Mouse (Mus musculus) lung, postnatal 36 days (tissue): Measurements from ENCODE around the gene Pom121l2.

ENCODE experiments used
- DNase-seq: peaks from one replicate; pipeline ENCODE4 v3.0.0; 2022; ENCODE audit warnings: mixed read lengths

Pom121l2 gene

GRCm38 (mm10) chr13:21994896-21995295 is 13.9 kb downstream of the Pom121l2 start:
- DNase-seq, result no peak

- no peak for DNase-seq
Observed at GRCm38 (mm10) chr13:21995331-21995914, 14.4 kb downstream of the Pom121l2 start.

- peak; percentile 38 for DNase-seq
Observed at GRCm38 (mm10) chr13:21996101-21996839, 15.3 kb downstream of the Pom121l2 start.

GRCm38 (mm10) chr13:21996840-21997185 is 15.8 kb downstream of the Pom121l2 start:
- DNase-seq, result no peak

- DNase-seq, result no peak
Observed at GRCm38 (mm10) chr13:21997201-21997820, 16.3 kb downstream of the Pom121l2 start.

GRCm38 (mm10) chr13:21997821-21998220 is 16.8 kb downstream of the Pom121l2 start:
- no peak for DNase-seq

- DNase-seq, result no peak
Observed at GRCm38 (mm10) chr13:21998412-21998811, 17.4 kb downstream of the Pom121l2 start.

GRCm38 (mm10) chr13:21999147-21999546 is 18.2 kb downstream of the Pom121l2 start:
- no peak for DNase-seq

- no peak for DNase-seq
Observed at GRCm38 (mm10) chr13:22001346-22001745, 20.4 kb downstream of the Pom121l2 start.

GRCm38 (mm10) chr13:22001823-22002222 is 20.8 kb downstream of the Pom121l2 start:
- peak; percentile 26 for DNase-seq

- peak; percentile 50 for DNase-seq
Observed at GRCm38 (mm10) chr13:22005605-22006333, 24.8 kb downstream of the Pom121l2 start.

- DNase-seq, result peak; percentile 77
Observed at GRCm38 (mm10) chr13:22006334-22007120, 25.5 kb downstream of the Pom121l2 start.

GRCm38 (mm10) chr13:22007121-22007510 is 26.1 kb downstream of the Pom121l2 start:
- no peak for DNase-seq

GRCm38 (mm10) chr13:22007872-22008271 is 26.9 kb downstream of the Pom121l2 start:
- no peak for DNase-seq

- DNase-seq, result no peak
Observed at GRCm38 (mm10) chr13:22008707-22009106, 27.7 kb downstream of the Pom121l2 start.

GRCm38 (mm10) chr13:22009642-22010041 is 28.6 kb downstream of the Pom121l2 start, which contains the start of gene Prss16:
Prss16 (minus strand) TSS chr13:22009742.
- DNase-seq, result no peak

- no peak for DNase-seq
Observed at GRCm38 (mm10) chr13:22013716-22014115, 32.7 kb downstream of the Pom121l2 start.

- DNase-seq, result no peak
Observed at GRCm38 (mm10) chr13:22014411-22014845, 33.4 kb downstream of the Pom121l2 start.

- DNase-seq, result peak; percentile 87
Observed at GRCm38 (mm10) chr13:22015479-22016450, 34.8 kb downstream of the Pom121l2 start.

GRCm38 (mm10) chr13:22019934-22020835 is 39.2 kb downstream of the Pom121l2 start:
- DNase-seq, result no peak
